Mouse (Mus musculus) spleen, adult 2 months (tissue): ENCODE results near the gene Ubac2.

Experiments
- CTCF ChIP-seq: fragments of 200-500 bp; IDR thresholded peaks from 2 replicates; pipeline ENCODE4 v1.5.1; 2011; ENCODE audit warnings: mild to moderate bottlenecking, inconsistent platforms; ENCODE audit not compliant: insufficient read depth, insufficient read length, insufficient replicate concordance; ENCODE audit errors: extremely low read depth
- POLR2A ChIP-seq: fragments of 200-500 bp; IDR thresholded peaks from 2 replicates; pipeline ENCODE4 v1.6.1; 2011; ENCODE audit warnings: low read depth, low read length, inconsistent platforms

DNA sequence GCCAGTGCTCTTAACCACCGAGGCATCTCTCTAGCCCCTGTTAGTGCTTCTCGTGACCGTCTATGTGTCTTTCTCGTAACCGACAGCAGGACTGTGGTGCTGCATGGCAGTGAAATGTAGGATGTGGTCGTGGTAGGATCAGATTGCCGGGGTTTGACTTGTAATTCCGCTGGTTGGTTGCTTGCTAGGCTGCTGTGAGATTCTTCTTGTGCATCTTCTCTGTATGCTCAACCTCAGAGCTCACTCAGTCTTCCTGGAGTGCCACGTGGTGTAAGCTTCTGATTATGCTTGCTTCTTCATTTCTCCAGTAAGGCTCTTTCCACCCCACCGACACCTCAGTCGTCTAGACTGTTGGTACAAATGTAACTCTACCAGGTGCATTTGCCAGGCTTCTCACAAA, 20.1 kb downstream of the Ubac2 start:
- TF ChIP-seq CTCF: no peak
- no peak for TF ChIP-seq POLR2A
